9 mouse cellular contexts compared by ENCODE assay signal in genomic region chr10:80806341-80807056, GRCm38 (mm10). TPM values are rescaled to one million over a fixed set of nuclear protein-coding genes. Genes with fewer than 3 reads are reported as not detected.
DNase-seq lines count a peak whose midpoint lies in the region; ATAC-seq and TF ChIP-seq lines count a peak whose summit lies in the region.
"Had no signal": no experiment of that assay in that cellular context is flagged by ENCODE, and none has a peak within 500 bp of the region (broad histone marks: within the 10 kb centered on the region; RNA-seq: fewer than 3 reads in every experiment).

No protein-coding gene starts in this region.

- H3K27ac ChIP-seq in lung, postnatal 0 days (ENCODE audit: low read length): no peak overlapping the region
- H3K27ac ChIP-seq in limb, embryonic 11.5 days (replicated peaks; ENCODE audit: low read depth, low read length): peak overlapping the region; percentile 47; the same call in 1 of the 2 replicates
- H3K27ac ChIP-seq in small intestine, adult 2 months (ENCODE audit: insufficient read depth, low read depth, low read length): no peak overlapping the region

- H3K4me3 ChIP-seq in lung, postnatal 0 days (ENCODE audit: low read depth, low read length): peak overlapping the region; percentile 39
- peak overlapping the region; percentile 45 for H3K4me3 ChIP-seq in limb, embryonic 11.5 days (ENCODE audit: low read depth, low read length)
- H3K4me3 ChIP-seq in small intestine, adult 2 months (ENCODE audit: low read depth, low read length): peak overlapping the region; percentile 53

- DNase-seq in cerebellum, adult 11-12 months: peak; percentile 74
- no peak for DNase-seq in cerebellum, postnatal 4 days (ENCODE audit: low spot score in 2 of 2)
- no peak for DNase-seq in lung, postnatal 0 days (ENCODE audit: low spot score)
- no peak for DNase-seq in lung, postnatal 10 days
- DNase-seq in limb, embryonic 11.5 days (ENCODE audit: low spot score): peak; percentile 45
- DNase-seq in gastrocnemius, postnatal 4 days (ENCODE audit: low spot score in 2 of 2): no peak
- DNase-seq in adrenal gland, adult (ENCODE audit: inconsistent age in 2 of 2, low spot score in 1 of 2): no peak

- H3K9ac ChIP-seq in lung, postnatal 0 days (replicated peaks; ENCODE audit: low read depth): no peak overlapping the region; the same call in 1 of the 2 replicates
- peak overlapping the region; percentile 73 for H3K9ac ChIP-seq in limb, embryonic 11.5 days (ENCODE audit: low read length)

- no peak for TF ChIP-seq POLR2A in small intestine, adult 2 months (IDR thresholded peaks at IDR 0.05; ENCODE audit: low read depth, low read length)

- peaks cover 19% of the 10 kb centered on the region; the same call in 1 of the 2 replicates for H3K27me3 ChIP-seq in lung, postnatal 0 days (replicated peaks; ENCODE audit: insufficient read depth, low read length)
- H3K27me3 ChIP-seq in limb, embryonic 11.5 days (ENCODE audit: control insufficient read depth, insufficient read depth, low read length): peaks cover 21% of the 10 kb centered on the region
- peaks cover 16% of the 10 kb centered on the region for H3K27me3 ChIP-seq in small intestine, adult 2 months (ENCODE audit: control insufficient read depth, insufficient read depth, low read length)

- 49% methylated on average over 34 of the region's 34 CpGs for WGBS in lung, postnatal 0 days
- WGBS in limb, embryonic 11.5 days: 46% methylated on average over 34 of the region's 34 CpGs
- WGBS in small intestine, adult 2 months: 70% methylated on average over 34 of the region's 34 CpGs

- no peaks in the 10 kb centered on the region for H3K9me3 ChIP-seq in lung, postnatal 0 days (ENCODE audit: low read length)
- H3K9me3 ChIP-seq in limb, embryonic 11.5 days (ENCODE audit: control insufficient read depth, low read length): no peaks in the 10 kb centered on the region

- H3K4me2 ChIP-seq in lung, postnatal 0 days (replicated peaks; ENCODE audit: low read depth, low read length): peak overlapping the region; percentile 91
- H3K4me2 ChIP-seq in limb, embryonic 11.5 days (ENCODE audit: low read depth, severe bottlenecking): peak overlapping the region; percentile 99

- no peak for ATAC-seq in lung, postnatal 0 days
- no peak for ATAC-seq in limb, embryonic 11.5 days (ENCODE audit: insufficient number of reproducible peaks, low FRiP score, low TSS enrichment, low read depth)

- H3K36me3 ChIP-seq in lung, postnatal 0 days (ENCODE audit: insufficient read depth, low read length): 0 out of 2 replicates have a peak, but pooled peaks cover 3% of the 10 kb centered on the region
- H3K36me3 ChIP-seq in limb, embryonic 11.5 days (ENCODE audit: control insufficient read depth, insufficient read depth, low read length): peaks cover 33% of the 10 kb centered on the region
- H3K36me3 ChIP-seq in small intestine, adult 2 months (ENCODE audit: control insufficient read depth, insufficient read depth, low read length): peaks cover 33% of the 10 kb centered on the region

- peaks cover 14% of the 10 kb centered on the region for H3K4me1 ChIP-seq in lung, postnatal 0 days (ENCODE audit: insufficient read depth, low read depth, low read length)
- peaks cover 30% of the 10 kb centered on the region for H3K4me1 ChIP-seq in limb, embryonic 11.5 days (ENCODE audit: control insufficient read depth, insufficient read depth, low read length)
- H3K4me1 ChIP-seq in small intestine, adult 2 months (ENCODE audit: control insufficient read depth, insufficient read depth, insufficient read length, low read length): peaks cover 15% of the 10 kb centered on the region

- no peak for TF ChIP-seq EP300 in lung, postnatal 0 days (IDR thresholded peaks at IDR 0.05)

- no peak for TF ChIP-seq CTCF in lung, postnatal 0 days (IDR thresholded peaks at IDR 0.05)
- no peak for TF ChIP-seq CTCF in small intestine, adult 2 months (IDR thresholded peaks at IDR 0.05; ENCODE audit: extremely low read depth, insufficient read length, insufficient replicate concordance, low read depth, low read length)

RNA-seq across cellular contexts. Expression of gene Amh, which starts 1.5 kb away (rescaled TPM):
- 0.07 TPM in 1 of 2 replicates, not detected in the other for polyA plus RNA-seq in lung, postnatal 0 days (2015; fragmentation: Nextera tagmentation; extraction: Ambion mirVana)
- polyA plus RNA-seq in limb, embryonic 11.5 days (2014; fragmentation: Nextera tagmentation; extraction: Ambion mirVana): not detected in 2 replicates
- polyA plus RNA-seq in small intestine, adult 2 months (2012; rRNA removed): 0.87 and 0.95 TPM in 2 replicates
- under 1 TPM; 0.86 to 0.93 TPM for total RNA-seq in gastrocnemius, postnatal 4 days (2021)

RNA-seq across cellular contexts. Expression of gene Jsrp1, which starts 6.8 kb away (rescaled TPM):
- polyA plus RNA-seq in lung, postnatal 0 days (2015; fragmentation: Nextera tagmentation; extraction: Ambion mirVana): 0.25 TPM in 1 of 2 replicates, not detected in the other
- 0.40 and 0.96 TPM in 2 replicates for polyA plus RNA-seq in limb, embryonic 11.5 days (2014; fragmentation: Nextera tagmentation; extraction: Ambion mirVana)
- not detected in 2 replicates for polyA plus RNA-seq in small intestine, adult 2 months (2012; rRNA removed)
- total RNA-seq in gastrocnemius, postnatal 4 days (2021): 100 to 1,000 TPM; 199 to 230 TPM
- total RNA-seq: megakaryocyte-erythroid progenitor cell, adult 5-6 weeks had no signal

RNA-seq across cellular contexts. Expression of gene Plekhj1, which starts 8.1 kb away (rescaled TPM):
- 59.9 and 69.1 TPM in 2 replicates for polyA plus RNA-seq in lung, postnatal 0 days (2015; fragmentation: Nextera tagmentation; extraction: Ambion mirVana)
- 141 and 145 TPM in 2 replicates for polyA plus RNA-seq in limb, embryonic 11.5 days (2014; fragmentation: Nextera tagmentation; extraction: Ambion mirVana)
- polyA plus RNA-seq in small intestine, adult 2 months (2012; rRNA removed): 26.0 and 41.8 TPM in 2 replicates
- 10 to 100 TPM; 41.7 to 43.0 TPM for total RNA-seq in gastrocnemius, postnatal 4 days (2021)

RNA-seq across cellular contexts. Expression of gene Sf3a2, which starts 8.5 kb away (rescaled TPM):
- polyA plus RNA-seq in lung, postnatal 0 days (2015; fragmentation: Nextera tagmentation; extraction: Ambion mirVana): 27.0 and 29.4 TPM in 2 replicates
- polyA plus RNA-seq in limb, embryonic 11.5 days (2014; fragmentation: Nextera tagmentation; extraction: Ambion mirVana): 122 and 130 TPM in 2 replicates
- polyA plus RNA-seq in small intestine, adult 2 months (2012; rRNA removed): 23.0 and 40.2 TPM in 2 replicates
- 10 to 100 TPM; 47.1 to 55.8 TPM for total RNA-seq in gastrocnemius, postnatal 4 days (2021)

RNA-seq across cellular contexts. Expression of gene Oaz1, which starts 20.0 kb away (rescaled TPM):
- 1,344 and 1,416 TPM in 2 replicates for polyA plus RNA-seq in lung, postnatal 0 days (2015; fragmentation: Nextera tagmentation; extraction: Ambion mirVana)
- 2,003 and 2,108 TPM in 2 replicates for polyA plus RNA-seq in limb, embryonic 11.5 days (2014; fragmentation: Nextera tagmentation; extraction: Ambion mirVana)
- polyA plus RNA-seq in small intestine, adult 2 months (2012; rRNA removed): 771 and 1,172 TPM in 2 replicates
- total RNA-seq in gastrocnemius, postnatal 4 days (2021): 100 to 1,000 TPM; 785 to 853 TPM

Comparison
In these comparisons a context has a peak if more than half of its experiments do, and no peak if none do; other contexts are left out.
1. DNase-seq: peak in cerebellum, adult 11-12 months (single experiment) and limb, embryonic 11.5 days (single experiment); none in cerebellum, postnatal 4 days (0 of 2), lung, postnatal 0 days (single experiment), lung, postnatal 10 days (single experiment), gastrocnemius, postnatal 4 days (0 of 2) and adrenal gland, adult (0 of 2).
2. Peak in every context shown above with its lines, with median percentiles within 50 percentile points of each other: H3K4me3 ChIP-seq.